Mouse (Mus musculus) mesoderm, embryonic 11.5 days (tissue): ENCODE measurements at regions not wholly inside any gene's neighbourhood (a gene's known extent, or its start where the extent isn't known, plus 50 kb on each side); places are given as distances from the start of the nearest gene placed in this dataset.
A peak's percentile ranks its signal among the peaks of the same experiment; 100 is the strongest.

Experiments used
- DNase-seq: peaks from one replicate; pipeline ENCODE4 v3.0.0-alpha.2; 2012; ENCODE audit warnings: low read depth, low spot score

DNA sequence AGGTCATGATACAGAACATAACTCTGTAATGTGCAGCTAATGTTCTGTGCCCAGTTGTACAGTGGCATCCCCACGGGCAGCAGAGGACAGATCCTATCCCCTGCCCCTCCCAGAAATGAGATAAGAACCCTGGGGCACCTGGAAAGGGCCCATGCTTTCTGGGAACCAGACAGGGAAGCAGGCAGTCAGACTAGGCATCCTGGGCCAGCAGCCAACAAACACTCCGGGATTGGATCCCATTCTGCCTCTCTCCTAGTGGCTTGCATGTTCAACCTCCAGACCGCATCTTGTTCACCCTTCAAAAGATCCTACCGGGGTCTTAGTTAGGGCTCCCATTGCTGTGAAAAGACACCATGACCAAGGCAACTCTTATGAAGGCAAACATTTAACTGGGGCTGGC is 229.0 kb upstream of the Rpl38 start:
- DNase-seq, result no peak

DNA sequence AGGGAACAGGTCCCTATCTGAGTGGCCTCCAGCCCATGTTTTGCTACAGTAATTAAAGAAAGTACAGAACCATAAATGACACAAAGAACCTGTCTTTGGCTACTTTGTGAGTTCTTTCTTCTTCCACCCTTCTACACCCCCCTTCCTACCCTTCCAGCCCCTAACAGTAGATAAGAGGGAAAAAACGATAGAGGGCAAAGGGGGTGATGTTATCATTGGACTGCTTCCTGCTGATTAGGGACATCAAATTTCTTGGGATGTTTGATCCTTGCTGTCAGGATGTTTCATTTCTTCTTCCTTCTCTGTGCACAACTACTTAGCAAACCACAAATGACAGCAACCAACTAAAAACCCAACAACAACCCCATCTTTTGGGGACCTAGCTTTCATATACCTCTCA is 232.5 kb upstream of the Rpl38 start:
- no peak for DNase-seq

DNA sequence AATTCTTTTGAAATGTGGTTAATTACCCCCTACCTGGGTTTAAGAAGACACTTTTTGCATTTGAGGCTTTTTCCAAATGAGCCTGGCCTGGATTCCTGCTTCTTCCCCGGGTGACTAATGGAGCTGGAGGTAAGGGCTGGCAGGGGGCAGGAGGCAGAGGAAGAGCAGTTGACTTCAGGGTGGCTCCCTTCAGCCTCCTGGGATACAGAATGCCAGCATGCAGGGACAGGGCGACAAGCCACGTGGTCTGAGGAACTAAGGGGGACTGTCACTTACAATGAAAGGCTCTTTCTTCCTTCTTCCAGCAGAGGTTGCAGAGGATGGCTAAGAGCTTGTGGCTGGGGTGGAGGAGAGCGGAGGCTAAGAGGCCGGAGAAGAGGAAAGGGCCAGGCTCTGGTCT is 234.8 kb upstream of the Rpl38 start:
- no peak for DNase-seq

DNA sequence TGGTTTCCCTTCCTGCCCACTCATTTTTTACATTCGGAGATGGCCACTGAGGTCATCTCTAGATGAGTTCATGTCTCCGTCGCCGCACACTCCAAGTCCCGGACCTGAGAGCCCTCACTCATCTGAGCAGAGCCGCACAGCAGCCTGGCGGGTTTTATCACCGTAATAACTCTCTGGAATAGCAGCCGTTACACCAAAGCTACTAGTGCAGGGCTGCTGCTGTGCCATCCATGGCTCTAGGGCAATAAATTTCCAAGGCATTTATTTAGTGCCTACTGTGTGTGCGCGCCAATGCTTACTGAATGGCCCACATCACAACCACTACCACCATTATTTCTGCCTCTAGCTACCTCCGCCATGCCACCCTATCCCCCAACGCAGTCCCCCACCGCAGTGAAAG is 242.9 kb upstream of the Rpl38 start:
- DNase-seq, result no peak

DNA sequence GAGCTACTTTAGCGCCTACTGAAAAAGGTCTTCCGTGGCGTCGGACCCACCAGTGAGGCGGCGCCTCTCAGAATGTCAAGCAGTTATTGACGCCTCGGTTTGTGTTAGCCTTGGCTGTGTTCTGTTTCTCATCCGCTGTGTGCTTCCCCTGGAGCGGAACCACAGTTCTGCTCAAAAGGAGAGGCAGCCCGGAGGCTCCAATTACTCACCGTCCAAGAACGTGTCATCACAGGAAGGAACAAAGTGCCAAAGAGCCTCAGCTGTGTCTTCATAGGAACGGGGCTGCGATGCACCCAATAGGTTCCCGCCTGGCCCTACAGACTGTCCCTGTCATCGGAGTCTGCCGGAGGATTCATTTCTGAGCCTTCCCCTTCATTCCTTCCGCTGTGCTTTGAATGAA is 245.0 kb upstream of the Rpl38 start:
- DNase-seq, result no peak

DNA sequence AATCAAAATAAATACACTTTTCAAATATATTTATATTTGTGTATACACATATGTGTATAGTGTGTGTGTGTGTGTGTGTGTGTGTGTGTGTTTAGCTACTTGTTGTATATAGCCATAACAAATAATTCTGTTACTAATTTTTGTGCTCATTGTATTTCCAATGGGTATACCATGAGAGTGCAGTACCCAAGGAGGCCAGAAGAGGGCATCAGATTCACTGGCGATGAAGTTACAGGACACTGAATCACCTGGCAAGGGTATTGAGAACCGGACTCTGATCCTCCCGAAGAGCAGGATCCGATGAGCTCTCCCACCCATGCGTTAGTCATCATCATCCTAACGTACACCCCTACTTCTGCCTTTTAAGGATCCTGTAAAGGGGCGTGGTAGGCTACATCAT is 249.3 kb upstream of the Rpl38 start:
- DNase-seq, result no peak

DNA sequence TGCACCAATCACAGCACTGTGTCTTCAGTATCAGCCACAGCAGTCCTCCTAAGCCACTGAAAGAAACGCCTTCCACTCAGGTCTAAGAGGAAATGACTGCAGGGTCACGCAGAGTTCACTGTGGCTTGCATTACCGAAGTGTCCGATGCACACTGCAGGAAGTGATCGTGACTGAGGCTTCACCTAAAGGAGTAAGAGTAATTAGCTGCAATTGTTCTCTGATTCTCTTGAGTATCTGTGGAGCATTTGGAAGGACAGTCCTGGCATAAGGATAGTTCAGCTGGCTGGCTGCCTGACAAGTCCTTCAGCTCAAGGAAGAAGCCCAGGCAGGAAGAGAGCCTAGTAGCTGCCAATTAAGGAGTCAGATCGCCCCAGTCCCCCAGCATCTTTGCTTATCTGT is 252.2 kb upstream of the Rpl38 start:
- DNase-seq, result no peak

DNA sequence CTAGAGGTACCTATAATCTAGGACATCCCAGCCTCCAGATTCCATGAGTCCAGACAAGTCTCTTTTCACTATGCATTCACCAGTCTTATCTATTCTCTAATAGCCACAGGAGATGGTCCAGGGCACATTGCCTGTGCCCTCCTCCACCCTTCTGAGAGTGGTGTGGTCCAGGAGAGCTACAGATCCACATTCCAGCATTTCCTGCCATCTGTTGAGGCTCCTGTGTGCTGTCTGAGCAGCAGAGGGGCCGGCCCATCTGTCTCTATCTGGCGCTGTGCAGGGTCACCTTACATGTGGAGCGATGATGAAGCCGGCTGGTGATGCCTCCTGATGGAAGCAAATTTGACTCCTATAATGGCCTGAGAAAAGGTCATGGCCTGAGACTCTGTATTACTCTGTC is 263.9 kb upstream of the Rpl38 start:
- peak; percentile 44 for DNase-seq

DNA sequence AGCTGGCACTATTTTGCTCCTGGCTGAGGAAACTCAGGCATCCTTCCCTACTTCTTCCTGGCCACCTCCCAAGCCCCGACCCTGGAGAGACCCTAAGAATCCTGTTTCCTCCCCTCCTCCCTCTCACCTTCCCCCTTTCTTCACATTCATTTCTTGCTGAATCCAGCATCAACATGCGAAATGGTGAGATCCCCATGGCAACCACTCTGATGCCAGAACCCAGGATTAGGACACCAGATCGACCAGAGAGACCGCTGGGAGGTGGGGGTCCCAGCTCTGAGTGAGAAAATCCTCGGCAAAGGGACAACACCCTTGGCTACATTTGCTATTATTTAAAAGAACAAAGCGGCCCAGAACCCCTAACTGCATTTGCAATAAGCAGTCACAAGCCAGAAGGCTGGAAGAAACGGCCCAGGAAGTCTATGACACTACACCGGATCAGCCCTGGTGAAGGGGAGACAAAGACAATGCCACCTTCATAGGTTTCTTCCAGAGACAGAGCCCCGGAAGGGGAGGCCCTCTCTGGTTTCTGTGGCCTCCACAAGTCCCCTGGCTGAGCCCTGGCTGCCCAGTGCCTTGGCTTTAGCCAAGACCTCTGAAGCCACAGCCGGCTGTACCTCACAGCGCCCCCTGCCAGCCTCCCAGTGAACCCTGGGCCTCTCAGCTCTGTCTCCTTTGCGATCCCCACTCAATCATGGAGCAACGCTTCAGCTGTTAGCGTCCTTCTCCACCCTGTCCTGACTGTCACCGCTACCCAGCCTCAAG is 265.6 kb upstream of the Rpl38 start:
- DNase-seq, result peak; percentile 59

DNA sequence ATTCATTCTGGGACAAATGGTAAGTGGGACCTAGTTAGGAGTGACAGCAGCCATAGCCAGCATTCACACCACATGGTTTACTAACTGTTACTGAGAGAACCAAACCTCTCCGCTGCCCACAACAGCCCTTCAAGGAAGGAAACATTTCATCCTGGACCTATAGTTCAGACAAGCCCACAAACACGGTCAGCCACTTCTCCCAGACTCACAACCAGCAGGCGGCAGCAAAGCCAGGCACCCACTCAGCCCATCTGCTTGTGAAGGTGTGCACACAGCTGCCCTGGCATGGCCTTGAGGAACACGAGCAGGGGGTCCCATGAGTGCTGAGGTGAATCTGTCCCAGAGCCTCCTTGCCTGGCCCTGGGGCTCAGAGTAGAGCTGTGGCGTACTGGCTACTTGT is 267.6 kb upstream of the Rpl38 start:
- no peak for DNase-seq

DNA sequence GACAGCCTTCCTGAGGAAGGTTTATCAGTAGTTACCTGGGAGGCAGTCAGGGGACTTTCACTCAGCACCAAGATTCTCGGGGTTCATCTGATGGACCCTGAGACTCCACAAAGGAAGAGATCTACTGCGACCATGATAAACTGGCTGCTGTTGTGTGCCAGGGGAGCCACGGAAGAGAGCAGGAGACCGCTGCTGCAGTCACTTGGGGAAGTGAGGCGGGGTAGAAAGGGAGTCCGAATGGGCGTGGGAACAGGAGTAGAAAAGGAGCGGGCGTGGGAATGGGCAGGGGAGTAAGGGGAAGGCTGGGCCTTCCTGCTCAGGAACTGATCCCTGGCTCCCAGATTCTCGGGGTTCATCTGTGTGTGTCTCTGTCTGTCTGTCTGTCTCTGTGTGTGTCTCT is 276.2 kb upstream of the Rpl38 start:
- no peak for DNase-seq

DNA sequence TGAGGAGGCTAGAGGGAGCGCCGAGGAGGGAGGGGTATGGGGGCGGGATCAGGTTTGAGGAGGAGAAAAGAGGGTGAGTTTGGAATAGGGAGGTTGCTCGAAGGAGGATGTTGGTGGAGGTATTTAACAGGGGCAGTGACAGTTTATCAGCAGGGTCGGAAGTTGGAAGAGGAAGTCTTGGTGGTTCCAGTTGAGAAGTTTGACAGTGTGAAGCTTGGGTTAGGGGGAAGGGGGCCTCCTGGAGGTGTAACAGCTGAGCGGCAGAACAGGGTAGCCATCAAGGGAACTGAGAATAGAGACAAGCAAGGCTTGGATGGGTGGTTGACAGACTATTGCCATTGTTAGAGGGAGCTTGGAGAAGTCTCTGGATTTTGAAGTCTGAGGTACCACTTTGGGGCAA is 276.8 kb upstream of the Rpl38 start:
- DNase-seq, result no peak

DNA sequence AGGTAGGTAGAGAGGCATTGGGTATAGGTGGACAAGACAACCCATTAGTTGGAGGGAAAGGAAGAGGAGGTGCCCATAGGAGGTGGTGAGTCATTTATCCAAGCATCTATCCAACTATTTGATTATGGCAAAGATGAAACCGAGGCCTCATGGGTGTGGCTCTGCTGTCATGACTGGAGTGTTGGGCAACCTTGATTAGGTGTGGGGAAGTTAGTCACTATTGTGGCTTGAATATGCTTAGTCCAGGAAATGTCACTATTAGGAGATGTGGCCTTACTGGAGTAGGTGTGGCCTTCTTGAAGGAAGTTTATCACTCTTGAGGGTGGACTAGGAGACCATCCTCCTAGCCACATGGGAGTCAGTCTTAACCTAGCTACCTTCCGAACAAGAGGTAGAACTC is 281.2 kb upstream of the Rpl38 start:
- no peak for DNase-seq

DNA sequence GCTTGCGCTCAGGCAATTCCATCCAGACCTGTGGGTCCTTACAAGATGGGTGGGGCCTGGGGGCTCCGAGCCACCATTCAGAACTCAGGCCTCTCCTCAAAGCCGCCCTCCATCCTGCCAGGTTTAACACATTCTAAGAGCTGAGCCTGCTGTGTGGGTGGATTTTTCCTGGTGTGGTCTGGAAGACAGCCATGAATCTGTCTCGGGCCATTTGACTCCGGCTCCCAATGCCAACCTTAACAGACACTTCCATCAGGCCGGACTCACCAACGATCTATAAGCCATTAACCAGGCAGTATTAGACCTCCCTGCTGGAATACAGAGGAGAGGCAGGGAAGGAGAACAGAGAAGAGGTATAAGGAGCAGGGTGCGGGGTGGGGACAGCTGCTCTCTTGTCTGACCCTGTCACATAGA is 288.9 kb upstream of the Rpl38 start:
- DNase-seq, result peak; percentile 44

DNA sequence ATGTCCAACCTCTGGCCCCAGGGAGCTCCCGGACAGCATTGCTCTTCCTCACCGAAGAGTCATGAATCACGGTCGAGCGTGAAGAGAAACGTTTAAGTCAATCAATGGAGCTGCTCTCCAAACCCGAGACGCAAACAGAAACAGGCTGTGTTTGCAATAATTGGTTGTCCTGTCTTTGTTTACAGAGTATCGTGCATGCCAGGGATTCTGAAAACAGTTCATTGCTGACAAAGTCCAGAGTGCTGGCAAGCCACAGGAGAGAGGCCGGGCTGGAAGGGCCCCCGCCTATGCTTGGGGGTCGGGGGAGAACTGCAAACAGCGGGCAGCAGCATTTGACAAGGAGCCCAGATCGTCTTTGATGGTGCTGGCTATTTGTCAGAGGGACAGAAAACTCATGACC is 292.4 kb upstream of the Rpl38 start:
- no peak for DNase-seq

DNA sequence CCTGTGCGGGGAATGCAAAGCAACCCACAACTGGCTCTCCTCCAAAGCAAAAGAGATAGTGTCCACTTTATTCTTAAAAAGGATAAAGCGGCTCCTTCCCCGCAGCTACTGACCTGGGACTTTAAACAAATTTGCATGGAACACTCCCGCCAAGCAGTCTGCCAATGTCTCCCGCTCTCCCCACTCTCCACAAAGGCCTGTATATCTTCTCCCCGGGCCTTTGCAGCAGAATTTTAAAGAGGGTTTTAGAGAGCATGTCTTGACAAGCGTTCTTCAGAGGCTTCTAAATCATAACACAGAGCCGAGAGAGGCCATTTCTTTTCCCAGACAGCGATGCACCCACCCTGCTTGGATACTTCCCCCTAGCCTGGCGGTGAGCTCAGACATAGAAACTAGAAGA is 297.6 kb upstream of the Rpl38 start:
- DNase-seq, result no peak

DNA sequence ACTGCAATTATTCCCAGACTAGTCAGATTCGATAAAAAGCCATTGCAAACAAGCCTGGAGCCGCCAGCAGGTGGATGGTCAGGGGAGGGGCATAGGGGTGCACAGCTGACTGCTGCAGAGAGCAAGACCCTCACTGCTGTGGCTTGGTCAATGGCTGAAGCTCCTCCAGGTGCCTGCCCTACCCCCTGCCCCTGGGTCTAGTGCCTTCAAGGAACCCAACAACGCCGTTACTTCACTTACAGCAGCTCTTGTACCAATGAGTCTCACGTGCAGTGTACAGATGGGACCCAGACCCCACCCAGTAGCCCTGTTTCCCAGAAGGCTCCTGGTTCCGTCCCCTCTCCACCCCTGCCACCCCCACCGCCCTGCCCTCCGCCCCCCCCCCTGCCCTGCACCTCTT is 300.5 kb upstream of the Rpl38 start:
- DNase-seq, result no peak

DNA sequence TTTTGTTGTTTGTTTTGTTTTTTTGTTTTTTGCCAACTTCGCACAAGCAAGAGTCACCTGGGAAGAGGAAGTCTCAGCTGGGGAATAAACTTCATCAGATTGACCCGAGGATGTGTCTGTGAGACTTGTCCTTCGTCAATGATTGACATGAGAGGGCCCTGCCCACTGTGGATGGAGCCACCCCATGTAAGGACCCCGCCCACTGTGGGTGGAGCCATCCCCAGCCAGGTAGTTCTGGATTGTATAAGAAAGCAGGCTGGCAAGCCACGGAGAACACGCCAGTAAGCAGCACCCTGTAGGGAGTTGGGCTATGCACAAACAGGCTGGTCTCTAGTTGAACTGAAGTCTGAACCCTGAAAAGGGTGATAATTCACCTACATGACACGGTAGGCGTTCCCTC is 294.1 kb upstream of the Sdk2 start:
- DNase-seq, result no peak

DNA sequence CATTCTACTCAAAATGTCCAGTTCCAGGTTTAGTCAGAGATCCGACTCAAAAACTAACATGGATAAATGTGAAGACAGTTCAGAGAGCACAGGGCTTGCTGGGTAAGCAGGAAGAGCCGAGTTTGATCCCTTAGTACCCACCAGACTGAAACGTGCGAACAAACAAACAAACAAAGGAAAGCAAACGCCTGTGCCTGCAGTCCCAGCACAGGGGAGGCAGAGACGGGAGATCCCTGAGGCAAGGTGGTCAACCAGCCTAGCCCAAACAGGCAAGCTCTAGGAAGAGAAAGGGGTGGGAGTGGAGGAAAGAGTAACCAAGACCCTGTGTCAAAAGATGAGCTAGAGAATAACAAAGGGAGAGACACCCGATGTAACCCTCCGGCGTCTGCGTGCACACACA is 293.5 kb upstream of the Sdk2 start:
- no peak for DNase-seq

DNA sequence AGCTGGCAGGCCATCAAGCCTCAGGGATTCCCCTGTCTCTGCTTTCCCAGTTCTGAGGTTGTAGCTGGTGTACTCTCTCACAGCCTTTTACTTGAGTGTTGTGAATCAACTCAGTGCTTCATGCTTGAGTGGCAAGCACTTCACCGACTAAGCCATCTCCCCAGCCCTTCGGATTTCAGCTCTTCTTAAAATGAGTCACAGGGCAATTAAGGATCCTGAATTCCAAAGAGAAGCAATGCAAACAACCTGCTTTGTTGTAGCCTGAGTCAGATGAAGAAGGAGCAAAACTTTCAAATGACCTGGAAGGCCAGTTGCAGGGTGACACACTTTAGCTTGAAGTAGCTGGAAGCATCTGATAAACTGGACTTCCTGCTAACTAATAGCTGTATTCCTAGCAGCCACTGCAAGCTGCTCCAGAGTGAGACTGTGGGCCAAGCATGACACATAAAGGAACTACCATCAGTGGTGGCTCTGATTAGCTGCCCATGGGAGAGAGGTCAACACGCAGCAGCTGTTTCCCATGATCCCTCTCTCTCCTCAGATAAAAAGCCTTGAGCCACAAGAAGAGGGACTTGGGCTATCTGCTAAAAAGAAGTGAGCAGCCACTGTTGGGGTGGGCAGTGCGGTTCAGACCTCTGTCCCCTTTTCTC is 285.4 kb upstream of the Sdk2 start:
- DNase-seq, result no peak

DNA sequence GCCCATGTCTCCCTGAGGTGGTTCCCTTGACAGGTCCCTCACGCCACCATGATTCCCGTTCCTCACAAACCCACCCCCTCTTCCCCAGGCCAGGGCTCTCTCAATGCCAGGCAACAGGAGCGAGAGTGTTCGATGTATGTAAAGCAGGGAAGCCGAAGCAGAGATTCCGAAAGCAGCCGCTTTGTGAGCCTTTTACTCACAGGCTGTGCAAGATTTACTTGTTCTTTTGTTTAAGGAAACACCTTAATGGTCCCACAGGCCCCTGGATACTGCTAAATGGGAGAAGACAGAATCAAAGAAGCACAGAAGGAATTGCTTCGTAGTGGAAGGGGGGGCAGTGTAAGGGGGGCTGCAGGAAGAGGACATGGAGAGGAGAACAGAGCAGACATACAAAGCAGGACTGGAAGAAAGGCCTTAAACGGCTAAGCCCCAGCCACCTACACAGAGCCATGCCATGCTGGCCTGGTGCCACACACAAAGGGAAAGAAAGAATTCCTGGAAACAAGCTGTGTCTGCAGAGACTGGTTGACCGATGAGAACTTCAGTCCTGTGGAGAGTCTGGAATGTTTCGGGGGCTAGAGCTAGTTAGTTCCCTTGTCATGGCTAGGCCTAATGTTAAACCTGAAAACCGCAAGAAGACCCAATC is 270.1 kb upstream of the Sdk2 start:
- no peak for DNase-seq

DNA sequence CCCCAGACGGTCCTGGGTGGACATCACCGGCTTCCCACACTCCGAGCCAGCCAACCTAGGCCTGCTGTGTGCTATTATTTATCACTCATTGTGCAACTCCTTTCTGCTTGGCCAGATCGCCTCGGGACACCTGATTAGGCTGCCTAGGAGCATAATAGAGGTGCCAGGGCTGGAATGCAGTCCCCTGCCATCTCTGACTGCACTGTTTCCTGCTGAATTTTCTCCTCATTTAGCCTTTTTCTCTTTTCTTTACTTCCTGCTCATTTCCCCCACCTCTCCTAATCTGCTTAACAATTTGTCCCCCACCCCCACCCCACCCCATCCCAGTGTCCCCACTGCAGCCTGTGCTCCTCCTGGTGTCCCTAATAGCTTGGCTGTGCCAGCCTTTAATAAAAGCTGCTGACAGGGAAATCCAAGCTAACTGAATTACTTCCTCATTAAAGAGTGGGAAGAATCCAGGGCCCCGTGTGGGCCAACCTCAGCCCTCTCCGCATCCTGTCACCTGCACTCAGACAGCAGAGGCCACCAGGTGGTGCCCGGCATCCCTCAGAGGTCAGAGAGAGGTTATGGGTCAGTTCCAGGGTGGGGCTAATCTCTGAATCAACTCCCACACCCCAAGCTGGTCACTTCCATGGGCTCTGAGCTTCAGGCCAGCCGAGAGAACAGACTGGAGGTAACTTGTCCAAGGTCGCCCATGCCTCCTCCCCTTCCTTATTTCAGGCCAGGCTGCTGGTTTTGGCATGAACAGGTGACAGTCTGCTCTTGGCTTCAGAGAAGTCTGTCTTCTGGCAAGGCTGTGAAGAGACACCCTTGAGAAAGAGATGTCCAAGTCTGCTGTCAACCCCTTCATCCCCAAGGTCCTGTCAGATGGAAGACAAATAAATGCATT is 269.3 kb upstream of the Sdk2 start:
- DNase-seq, result no peak
